Mouse (Mus musculus) kidney, adult 8-10 months (tissue): ENCODE results near the gene Defa34.
"Not testable (repeated sequence)": the region's sequence is repeated elsewhere in the genome, so short reads cannot be mapped to it uniquely, and the experiment has no call there.

Source experiments
- DNase-seq, 2 experiments: peaks; one replicate each; pipeline ENCODE4 v3.0.0; 2022

Defa34 gene

GRCm38 (mm10) chr8:21665497-21665896, at the start of gene Defa34:
Gene Defa34, plus strand, starts transcription at chr8:21665797.
- DNase-seq = not testable (repeated sequence)

DNA sequence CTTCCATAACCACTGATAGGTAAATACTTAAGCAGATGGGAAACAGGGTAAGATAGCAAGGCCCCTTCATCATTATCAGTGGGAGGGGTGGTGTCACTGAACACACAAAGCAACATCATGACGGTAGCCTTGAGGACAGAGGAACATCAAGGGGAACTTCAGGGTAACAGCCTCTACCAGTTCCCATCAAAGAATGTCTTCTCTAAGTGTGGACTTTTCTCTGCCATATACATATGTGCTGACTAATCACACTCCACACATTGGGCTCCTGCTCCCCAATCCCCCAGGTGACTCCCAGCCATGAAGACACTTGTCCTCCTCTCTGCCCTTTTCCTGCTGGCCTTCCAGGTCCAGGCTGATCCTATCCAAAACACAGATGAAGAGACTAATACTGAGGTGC, 47.7 kb upstream of the Defa34 start, which contains the start of gene Defa26:
Gene Defa26, plus strand, starts transcription at position 301 of the 400 bp plus-strand sequence.
- not testable (repeated sequence) for DNase-seq

DNA sequence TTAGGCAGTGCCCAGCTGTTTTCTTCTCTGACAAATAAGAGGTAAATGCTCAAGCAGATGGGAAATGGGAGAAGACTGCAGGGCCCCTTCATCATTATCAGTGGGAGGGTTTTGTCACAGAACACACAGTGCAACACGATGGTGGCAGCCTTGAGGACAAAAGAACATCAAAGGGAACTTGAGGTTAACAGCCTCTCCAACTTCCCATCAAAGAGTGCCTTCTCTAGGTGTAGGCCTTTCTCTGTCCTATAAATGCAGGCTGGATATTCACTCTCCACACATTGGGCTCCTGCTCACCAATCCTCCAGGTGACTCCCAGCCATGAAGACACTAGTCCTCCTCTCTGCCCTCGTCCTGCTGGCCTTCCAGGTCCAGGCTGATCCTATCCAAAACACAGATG, 10.1 kb upstream of the Defa34 start, which contains the start of gene Defa17:
Gene Defa17, plus strand, starts transcription at position 301 of the 400 bp plus-strand sequence.
- not testable (repeated sequence) for DNase-seq

GRCm38 (mm10) chr8:21703545-21703944, 37.9 kb downstream of the Defa34 start, which contains the start of gene AY761184:
Gene AY761184, minus strand, starts transcription at chr8:21703645.
- not testable (repeated sequence) for DNase-seq
